Mouse (Mus musculus): ENCODE measurements around the gene Lpin1.

Lpin1 gene

DNA sequence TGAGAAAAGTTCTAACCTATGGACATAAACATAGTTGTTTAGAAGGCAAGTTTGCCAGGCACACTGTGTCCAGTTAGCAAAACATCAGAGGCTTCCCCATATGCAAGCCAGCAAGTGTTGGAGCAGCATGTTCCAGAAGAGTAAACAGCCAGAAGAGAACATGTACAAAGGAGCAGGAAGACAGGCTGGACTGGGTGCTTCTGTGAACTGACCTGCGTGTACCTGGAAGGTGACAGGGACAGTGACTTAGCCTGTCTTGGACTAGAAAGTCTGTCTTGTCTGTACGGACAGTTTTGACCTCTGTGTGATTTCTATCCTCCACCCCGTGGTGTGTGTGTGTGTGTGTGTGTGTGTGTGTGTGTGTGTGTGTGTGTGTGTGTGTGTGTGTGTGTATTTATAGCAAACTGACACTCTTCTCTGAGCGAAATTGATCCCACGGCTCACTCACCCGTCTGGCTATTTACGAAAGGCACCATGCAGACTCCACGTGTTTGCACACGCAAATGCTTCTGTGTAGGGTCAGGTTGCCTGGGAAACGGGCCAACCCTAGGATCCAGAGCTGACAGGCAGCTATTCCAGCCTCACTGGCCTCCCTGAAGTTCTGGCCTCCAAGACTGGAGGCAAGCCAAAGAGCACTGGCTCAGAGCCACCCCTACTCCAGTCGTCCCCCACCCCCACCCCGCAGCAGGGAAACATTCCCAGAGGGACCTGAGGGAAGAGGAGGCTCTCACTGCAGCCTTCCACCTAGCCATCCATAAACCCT is 7.9 kb upstream of the Lpin1 start:
- peak; percentile 91 to 95 for DNase-seq

- DNase-seq: no peak
These were observed 5.0 kb upstream of the Lpin1 start for GRCm38 (mm10) chr12:16615738-16616137.

DNA sequence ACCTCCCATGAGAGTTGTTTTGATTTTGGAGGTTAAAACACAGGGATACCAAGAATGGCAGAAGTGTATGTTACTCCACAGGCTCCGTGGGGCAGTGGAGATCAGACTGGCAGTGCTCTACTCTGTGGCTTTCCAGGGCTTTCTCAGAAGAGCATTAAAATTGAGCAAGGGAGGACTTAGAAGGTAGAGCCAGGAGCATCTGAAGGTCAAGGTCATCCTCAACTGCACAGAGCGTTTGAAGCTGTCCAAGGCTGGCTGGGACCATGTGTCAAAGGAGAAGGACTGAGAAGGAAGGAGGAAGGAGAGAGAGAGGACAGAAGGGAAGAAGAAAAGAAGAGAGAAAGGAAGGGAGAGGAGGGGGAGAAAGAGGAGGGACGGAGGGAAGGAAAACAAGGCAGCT is 3.8 kb upstream of the Lpin1 start:
- peak in 1 of 2 experiments; percentile 30 for DNase-seq

GRCm38 (mm10) chr12:16605624-16606023 is 5.1 kb downstream of the Lpin1 start:
- no peak for DNase-seq

DNA sequence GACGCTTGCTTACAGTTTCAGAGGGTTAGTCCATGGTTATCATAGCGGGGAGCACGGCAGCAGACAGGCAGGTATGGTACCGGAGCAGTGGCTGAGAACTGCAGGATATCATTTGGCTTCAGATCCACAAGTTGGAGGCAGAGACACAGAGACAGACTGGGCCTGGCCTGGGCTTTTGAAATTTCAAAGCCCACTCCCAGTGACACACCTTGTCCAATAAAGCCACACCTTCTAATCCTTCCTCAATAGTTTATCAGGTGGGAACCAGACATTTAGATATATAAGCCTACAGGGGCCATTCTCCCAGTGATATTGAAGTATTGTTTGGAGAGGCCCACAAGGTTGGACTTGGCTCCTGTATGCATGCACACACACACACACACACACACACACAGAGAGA is 8.5 kb downstream of the Lpin1 start:
- no peak for DNase-seq

DNA sequence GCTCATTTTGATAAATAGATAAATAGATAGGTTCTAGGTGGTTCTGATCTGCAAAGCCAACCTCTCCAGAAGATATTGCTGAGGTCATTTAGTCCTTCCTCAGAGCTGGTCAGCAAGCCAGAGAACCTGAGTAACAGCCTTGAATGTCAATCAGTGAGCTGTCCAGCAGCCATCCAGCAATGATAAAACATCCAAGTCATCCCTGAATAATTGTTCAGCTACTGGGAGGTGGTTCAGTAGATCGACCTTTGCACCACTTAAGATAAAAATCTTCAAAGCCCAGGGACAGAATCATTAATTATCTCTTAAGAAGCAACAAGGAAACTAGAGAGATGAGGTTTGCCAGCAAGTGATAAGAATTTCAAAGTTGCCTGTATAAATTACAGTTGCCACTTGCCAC is 10.4 kb downstream of the Lpin1 start:
- no peak for DNase-seq

DNA sequence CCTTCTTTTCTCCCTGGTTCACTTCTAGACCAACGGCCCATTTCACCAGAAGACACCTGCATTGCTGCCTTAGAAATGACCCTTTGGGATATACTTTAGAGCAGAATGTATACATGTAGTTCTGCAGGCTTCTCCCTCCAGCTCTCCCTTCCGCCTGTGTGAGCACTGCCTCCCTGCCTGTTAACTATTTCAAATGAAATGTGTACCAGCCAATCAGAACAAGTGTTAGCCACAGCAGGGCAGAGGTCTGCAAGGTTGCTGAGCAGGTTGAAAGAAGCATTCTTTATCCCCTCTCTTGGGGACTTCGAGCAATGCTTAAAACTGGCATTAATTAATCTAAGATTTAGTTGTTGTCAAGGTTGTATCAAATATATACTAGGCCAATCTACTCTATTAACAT is 11.4 kb downstream of the Lpin1 start:
- DNase-seq: no peak

DNA sequence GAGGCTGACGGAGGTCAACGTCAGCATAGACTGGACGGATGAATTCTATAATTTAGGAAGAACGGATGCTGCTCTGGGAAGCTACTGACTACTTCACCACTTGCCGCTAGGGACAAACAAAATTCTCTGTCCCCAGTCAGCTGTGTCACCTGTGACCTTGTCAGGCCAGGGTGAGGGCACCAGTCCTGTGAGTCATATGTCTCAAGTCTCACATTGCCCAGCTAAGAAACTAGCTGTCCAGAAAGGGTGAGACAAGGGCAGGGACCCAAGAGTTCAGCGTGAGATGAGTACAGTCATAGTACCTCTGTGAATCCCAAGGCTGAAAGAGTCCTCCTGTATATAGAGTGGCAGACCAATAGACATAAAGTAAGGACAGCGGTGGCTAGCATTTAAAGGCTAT is 17.0 kb downstream of the Lpin1 start:
- no peak for DNase-seq

- DNase-seq: no peak
These were observed 17.8 kb downstream of the Lpin1 start for GRCm38 (mm10) chr12:16593014-16593413.

DNA sequence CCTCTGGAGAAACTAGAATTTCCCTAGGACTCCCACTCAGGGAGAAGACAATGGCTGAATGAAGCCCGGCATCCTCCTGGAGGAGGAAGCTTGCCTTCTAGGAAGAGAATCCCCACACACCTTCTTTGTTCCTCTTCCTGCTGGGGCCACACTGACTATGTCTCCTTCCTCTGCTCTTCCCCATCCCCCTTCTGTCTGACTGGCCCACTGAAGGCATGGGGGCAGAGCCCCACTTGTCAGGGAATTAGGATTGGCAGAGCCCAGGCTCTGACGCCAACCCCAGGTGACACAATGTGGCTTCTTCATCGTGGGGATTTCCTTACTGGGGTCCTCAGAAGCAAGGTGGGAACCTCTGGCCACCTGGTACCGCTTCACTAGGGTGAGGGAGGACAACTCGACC is 18.3 kb downstream of the Lpin1 start:
- DNase-seq: no peak

- DNase-seq: peak; percentile 87 to 91
These were observed 19.1 kb downstream of the Lpin1 start for GRCm38 (mm10) chr12:16591453-16592200.

DNA sequence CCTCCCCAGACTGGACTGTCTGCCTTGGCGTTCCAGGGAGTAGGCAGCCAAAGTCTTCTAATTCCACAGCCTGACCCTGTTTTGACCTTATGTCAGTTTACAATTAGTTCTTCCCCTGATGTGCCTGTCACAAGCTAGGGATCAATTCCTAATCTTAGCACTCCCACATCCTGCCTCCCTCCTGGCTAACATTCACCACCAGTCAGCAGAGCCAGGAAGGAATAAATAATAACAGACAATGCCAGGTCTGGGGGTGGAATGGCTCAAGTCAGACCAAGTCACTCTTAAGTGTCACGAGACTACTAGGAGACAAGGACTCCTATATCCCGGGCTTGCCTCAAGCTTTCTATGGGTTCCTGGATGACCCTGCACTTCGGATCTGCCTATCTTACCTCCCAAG is 20.8 kb downstream of the Lpin1 start:
- DNase-seq: peak; percentile 45 to 78

DNA sequence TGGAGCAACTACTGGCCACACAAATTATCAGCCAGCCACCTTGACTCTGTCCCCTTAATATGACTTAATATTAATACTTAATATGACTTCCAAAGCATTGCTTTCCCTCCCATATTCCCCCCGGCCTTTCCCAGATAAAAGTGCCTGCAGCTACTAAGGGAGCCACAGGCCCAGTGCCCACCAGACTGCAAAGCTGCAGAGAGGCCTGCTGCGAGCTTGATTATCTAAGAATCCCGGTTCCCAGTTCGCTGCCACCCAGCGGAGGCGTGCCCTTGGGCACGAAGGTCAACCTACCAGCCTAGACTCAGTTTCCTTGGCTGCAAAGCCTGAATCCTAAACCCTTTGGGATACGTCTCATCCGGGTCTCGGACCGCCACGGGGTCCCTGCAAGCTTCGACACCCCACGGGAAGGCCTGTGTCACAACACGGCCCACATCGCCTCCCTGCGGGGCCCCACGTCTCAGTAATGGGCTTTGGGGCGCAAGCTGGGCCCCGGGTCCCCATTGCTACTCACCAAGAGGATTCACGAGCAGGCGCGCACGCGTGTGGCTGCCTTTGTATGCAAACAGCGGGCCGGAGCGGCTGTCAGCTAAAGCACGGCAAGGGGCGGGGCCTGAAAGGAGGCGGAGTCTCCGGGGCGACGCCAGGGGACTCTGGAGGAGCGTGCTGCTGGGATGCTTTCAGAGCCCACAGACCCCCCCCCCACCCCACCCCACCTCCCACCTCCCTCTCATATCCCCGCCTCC is 21.4 kb downstream of the Lpin1 start:
- DNase-seq: peak; percentile 92 to 96

DNA sequence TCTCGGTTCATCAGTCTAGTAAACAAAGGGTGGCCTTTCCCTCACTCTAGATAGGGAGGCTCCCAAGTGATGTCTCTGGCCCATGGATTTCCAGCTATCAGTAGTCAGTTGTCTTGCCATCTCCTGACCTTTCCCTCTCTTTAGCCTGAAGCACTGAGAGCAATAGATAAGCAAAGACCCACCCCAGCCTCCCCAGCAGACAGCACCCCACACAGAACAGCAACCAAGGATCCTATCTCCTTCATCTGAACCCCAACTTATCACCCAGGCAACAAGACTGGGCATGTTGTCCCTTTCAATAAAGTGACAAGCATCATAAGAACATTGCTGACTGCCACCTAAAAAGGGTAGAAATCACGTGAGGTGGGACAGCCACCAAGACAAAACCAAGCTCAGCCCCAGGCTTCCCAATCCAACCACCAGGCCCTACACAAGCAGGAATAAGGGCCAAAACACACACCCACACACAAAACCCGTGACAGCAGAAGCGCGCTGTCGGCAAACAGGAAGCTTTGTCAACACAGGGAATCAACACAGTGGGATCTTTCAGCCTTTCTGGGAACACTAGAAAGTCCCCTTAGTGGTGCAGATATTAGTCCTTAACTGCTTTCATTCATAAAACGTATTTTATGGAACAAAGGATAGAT is 22.2 kb downstream of the Lpin1 start:
- DNase-seq: peak; percentile 58 to 64

DNA sequence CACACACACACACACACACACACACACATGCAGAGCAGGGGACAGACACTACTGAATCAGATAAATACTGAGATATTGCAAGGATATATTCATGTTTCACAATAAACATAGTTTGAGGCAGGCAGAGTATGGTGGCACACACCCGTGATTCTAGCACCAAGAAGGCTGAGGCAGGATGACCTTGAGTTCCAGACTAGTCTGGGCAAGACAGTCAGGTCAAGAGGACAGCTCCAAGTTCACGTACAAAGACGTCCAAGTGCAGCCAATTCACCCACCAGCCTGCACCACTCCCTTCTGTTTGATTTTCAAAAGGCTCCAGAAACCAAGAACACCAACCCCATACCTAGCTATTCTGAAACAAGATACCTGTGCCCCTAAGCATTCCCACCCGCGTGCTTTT is 23.0 kb downstream of the Lpin1 start:
- no peak for DNase-seq

GRCm38 (mm10) chr12:16587111-16587510 is 23.7 kb downstream of the Lpin1 start:
- no peak for DNase-seq

DNA sequence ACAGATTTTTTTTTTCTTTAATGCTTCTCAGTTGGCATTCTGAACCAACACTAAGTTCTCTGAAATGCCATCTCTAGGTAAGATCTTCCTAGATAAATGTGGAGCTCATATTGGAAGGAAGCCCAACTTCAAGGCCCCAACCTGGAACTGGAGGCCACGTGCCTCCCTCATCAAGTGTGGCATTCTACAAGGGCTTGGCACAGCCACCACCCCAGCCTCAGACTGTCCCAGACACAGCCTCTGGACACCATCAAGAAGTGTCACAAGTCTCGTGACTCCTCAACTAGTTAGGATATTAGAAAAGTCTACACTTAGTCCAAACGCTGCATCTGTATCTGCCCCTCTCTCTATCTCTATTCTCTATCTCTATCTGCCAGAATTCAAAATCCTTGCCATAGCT is 25.8 kb downstream of the Lpin1 start:
- DNase-seq: peak in 1 of 2 experiments; percentile 46

DNA sequence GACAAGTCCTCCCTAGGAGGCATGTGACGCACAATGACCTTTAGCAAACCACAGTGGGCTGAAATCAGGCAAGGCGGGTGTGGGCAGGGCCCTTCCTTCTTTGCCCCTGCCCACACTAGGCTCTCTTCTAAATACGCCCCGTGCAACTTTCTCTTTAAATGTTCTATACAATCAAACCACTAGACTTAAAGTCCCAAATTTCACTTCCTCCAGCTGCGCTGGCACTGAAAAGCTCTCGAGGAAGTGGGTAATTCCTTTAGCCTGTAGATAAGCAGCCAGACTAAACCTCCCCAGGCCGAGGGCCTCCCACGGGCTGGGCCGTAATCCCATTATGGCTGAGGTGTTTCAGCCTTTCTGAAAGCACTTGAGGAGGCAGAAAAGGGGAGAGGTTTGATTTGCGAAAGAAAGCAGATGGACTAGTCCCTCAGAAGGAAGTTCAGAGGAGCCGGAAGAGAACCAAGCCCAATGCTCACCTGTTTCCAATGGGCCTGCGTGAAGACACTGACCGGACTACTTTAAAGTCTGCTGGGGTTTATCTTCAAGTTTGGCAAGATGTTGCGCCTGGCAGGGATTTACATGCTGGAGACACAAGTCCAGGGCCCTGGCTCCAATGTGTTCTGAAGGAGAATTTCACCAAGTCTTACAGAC is 26.6 kb downstream of the Lpin1 start:
- peak; percentile 45 to 58 for DNase-seq

DNA sequence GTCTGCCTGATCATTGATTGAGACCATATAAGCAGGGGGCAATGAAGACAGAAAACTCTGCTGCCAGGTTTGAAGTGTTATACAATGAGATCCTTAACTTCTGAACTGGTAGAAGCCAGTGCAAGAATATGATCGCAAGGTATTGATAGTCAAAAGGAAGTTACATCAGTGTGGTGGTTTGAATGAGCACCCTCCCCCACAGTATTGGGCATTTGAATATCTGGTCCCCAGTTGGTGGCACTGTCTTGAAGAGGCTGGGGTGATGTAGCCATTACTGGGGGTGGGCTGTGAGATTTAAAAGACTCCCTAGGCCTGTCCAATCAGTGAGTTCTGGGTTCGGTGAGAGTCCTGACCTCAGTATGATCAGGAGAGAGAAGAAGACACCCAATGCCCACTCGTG is 27.5 kb downstream of the Lpin1 start:
- no peak for DNase-seq

DNA sequence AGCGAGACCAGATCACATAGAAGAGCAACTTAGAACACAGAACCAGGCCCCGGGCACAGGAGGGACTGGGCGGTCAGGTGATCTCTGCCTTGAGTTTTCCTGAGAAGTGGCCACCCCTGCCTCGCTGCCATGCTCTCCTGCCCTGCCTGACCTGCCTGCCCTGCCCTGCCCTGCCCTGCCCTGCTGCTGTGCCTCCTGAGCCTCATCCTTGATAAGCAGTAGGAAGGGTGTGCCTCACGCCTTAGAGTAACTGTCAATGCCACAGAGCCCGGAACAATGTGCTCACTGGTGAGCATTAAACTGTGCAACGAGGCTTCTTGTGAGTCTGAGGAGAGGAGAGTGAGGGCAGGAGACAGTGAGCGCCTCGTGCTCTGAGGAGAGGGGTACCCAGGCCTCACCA is 30.5 kb downstream of the Lpin1 start:
- DNase-seq: no peak

DNA sequence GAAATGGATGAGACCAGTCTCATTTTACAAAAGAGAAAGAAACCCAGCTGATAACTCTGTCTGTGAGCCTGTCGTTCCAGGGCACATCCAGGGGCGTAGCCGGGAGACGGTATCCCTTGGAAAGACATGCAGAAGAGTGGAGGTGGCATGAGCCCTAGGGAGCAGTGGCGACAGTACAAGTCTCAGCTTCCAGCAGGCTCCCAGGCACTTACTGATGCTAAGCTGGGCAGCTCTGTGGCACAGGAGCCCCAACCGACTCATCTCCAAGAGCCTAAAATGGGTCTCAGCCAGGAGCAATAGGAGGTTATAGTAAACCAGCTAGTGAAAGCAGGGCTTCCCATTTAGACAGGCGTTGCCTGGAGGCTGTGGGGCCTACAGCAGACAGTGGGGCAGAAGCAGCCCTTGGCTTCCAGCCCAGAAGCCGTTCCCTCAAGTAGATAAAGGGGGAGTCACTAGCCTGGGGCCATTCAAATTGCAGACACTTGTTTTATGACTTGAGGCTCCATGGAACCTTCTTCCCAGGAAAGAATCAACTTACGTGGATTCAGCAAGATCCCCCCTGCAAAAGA is 33.0 kb downstream of the Lpin1 start:
- no peak for DNase-seq

GRCm38 (mm10) chr12:16571278-16571677 is 39.5 kb downstream of the Lpin1 start:
- no peak for DNase-seq

All from lung, adult 18-20 months (tissue).